Mouse (Mus musculus): ENCODE measurements around the gene Wfdc12. TPM values are rescaled to one million over a fixed set of nuclear protein-coding genes. Genes with fewer than 3 reads are reported as not detected.

Gene Wfdc12
- polyA plus RNA-seq, 1 experiment from 2014 or later: not detected

DNA sequence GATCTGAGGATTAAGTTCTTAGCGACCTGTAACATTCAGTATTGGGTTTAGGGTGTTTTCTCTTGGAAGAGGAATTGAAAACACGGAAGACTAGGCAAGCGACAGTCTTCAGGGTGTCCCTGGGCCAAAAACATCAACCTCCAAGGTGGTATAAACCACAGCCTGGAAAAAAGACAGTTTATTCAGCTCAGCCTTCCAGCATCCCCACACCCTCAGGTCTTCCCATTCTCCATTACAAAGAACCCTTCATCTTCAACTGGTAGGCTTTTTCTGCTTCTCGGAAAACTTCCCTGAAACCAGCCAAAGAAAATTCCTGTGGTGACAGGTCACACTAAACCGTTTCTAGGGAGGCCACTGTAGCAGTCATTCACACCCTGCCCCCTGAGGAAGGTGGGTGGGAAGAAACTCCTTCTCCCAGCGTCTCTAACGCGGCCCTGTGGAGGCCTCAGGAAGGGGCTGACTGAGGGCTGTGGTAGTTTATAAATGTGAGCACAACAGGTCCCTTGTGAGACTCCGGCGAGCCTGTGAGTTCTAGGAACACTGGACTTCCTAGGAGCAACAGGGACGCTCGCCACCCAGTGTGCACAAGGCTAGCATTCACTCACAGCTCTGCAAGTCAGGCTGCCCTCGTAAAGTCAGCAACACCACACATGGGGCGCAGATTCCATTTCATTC is 40.2 kb downstream of the Wfdc12 start:
- no peaks in the 10 kb centered on the region; the same call in 1 of the 2 replicates for H3K4me1 ChIP-seq
- no peak for ATAC-seq (ENCODE audit: low FRiP score, low read depth)
- 53% methylated on average over 14 of the region's 14 CpGs for WGBS
- H3K9me3 ChIP-seq: no peaks in the 10 kb centered on the region
- H3K27me3 ChIP-seq: no peaks in the 10 kb centered on the region
- peaks cover 39% of the 10 kb centered on the region for H3K36me3 ChIP-seq
- H3K9ac ChIP-seq (replicated peaks): no peak overlapping the region
- H3K4me3 ChIP-seq: no peak overlapping the region
- H3K4me2 ChIP-seq (replicated peaks): no peak overlapping the region
- no peak overlapping the region for H3K27ac ChIP-seq (replicated peaks)

DNA sequence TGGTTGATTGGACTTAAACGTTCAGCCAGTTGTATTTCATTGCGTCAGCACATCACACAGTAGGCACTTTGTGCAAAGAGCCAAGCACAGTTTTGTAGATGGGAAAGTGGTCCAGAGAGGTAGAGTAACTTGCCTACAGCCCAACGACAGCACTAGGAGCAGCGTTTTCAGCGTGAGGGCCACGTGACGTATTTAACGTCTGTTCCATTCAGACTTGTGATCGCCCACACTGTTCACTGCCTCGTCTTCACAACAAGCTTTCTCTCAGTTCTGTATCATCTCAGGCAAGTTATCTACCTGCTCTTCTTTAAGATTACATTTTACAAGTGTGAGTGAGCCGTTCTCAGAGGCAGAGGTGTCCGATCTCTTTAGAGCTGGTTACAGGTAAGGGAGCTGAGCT is 43.9 kb downstream of the Wfdc12 start:
- Histone ChIP-seq H3K27ac (replicated peaks) (no peak overlapping the region), H3K9ac (replicated peaks) (no peak overlapping the region), H3K4me1 (no peaks in the 10 kb centered on the region; the same call in 1 of the 2 replicates), H3K27me3 (no peaks in the 10 kb centered on the region), H3K4me2 (replicated peaks) (no peak overlapping the region), H3K9me3 (no peaks in the 10 kb centered on the region), H3K4me3 (no peak overlapping the region), H3K36me3 (peaks cover 9% of the 10 kb centered on the region)
- ATAC-seq (ENCODE audit: low FRiP score, low read depth): no peak
- WGBS: 97% methylated on average over 12 of the region's 12 CpGs

DNA sequence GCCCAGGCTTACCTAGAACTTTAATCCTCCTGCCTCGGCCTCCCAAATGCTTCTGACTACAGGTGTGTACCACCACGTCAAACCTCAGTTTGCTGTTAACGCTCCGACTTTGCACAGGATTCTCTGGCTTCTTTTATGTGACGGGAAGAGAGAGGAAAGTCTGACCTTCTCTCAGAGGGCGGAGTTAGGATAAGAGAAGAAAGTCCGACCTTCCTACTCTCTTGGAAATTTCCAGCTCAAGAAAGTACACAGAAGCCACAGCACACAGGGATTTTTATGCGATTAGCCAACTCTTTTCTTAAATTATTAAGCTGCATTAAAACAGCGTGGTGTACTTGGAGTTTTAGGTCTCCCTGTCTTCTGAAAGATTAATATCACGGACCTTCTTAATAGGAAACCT is 45.9 kb downstream of the Wfdc12 start:
- no peak overlapping the region for H3K27ac ChIP-seq (replicated peaks)
- no peak for ATAC-seq (ENCODE audit: low FRiP score, low read depth)
- 82% methylated on average over 10 of the region's 10 CpGs for WGBS

DNA sequence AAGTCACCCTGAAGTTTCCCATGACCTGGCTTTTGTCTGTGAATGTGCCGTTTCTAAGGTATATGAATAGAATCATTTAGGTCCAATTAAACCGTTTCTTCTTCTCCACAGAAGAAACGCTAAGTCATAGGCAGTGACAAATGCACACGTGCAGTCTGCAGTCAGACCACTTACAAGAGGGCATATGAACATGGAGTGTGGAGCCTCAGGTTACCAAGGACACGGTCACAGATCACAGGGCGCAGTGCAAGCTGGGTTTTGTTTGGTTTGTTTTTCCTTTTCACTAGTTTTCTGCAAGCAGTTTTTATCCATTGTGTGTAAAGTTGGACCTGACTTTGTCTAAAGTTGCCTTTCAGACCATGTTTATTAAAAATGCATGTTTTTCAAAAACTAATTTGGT is 46.4 kb downstream of the Wfdc12 start:
- no peak overlapping the region for H3K4me3 ChIP-seq
- H3K9ac ChIP-seq (replicated peaks): no peak overlapping the region
- no peak for ATAC-seq (ENCODE audit: low FRiP score, low read depth)
- 71% methylated on average over 6 of the region's 6 CpGs for WGBS
- H3K27ac ChIP-seq (replicated peaks): no peak overlapping the region
- no peak overlapping the region for H3K4me2 ChIP-seq (replicated peaks)
- H3K9me3 ChIP-seq: no peaks in the 10 kb centered on the region
- no peaks in the 10 kb centered on the region for H3K36me3 ChIP-seq
- no peaks in the 10 kb centered on the region for H3K27me3 ChIP-seq
- H3K4me1 ChIP-seq: no peaks in the 10 kb centered on the region; the same call in 1 of the 2 replicates

More for the DNA sequence above, 45.9 kb downstream of the Wfdc12 start:
- no peak overlapping the region for H3K9ac ChIP-seq (replicated peaks)
- no peaks in the 10 kb centered on the region; the same call in 1 of the 2 replicates for H3K4me1 ChIP-seq
- H3K27me3 ChIP-seq: no peaks in the 10 kb centered on the region
- H3K9me3 ChIP-seq: no peaks in the 10 kb centered on the region
- no peaks in the 10 kb centered on the region for H3K36me3 ChIP-seq
- H3K4me3 ChIP-seq: no peak overlapping the region
- no peak overlapping the region for H3K4me2 ChIP-seq (replicated peaks)

GRCm38 (mm10) chr2:164142021-164142420 is 48.4 kb downstream of the Wfdc12 start:
- Histone ChIP-seq H3K9me3 (no peaks in the 10 kb centered on the region), H3K27me3 (no peaks in the 10 kb centered on the region), H3K27ac (replicated peaks) (peak overlapping the region; percentile 11; the same call in 1 of the 2 replicates), H3K4me1 (0 out of 2 replicates have a peak, but pooled peaks cover 6% of the 10 kb centered on the region), H3K36me3 (no peaks in the 10 kb centered on the region), H3K9ac (replicated peaks) (no peak overlapping the region), H3K4me3 (no peak overlapping the region), H3K4me2 (replicated peaks) (no peak overlapping the region)
- WGBS: 75% methylated on average over 10 of the region's 10 CpGs
- ATAC-seq (ENCODE audit: low FRiP score, low read depth): no peak

Other genes starting within 250 kb of the Wfdc12 start
- gene Ywhab, start 195.6 kb downstream of the Wfdc12 start, polyA plus RNA-seq (2016; fragmentation: Nextera tagmentation; extraction: Ambion mirVana): 341 and 352 TPM in 2 replicates
- 0.64 and 1.2 TPM in 2 replicates for gene Pabpc1l, start 165.2 kb downstream of the Wfdc12 start, polyA plus RNA-seq (2016; fragmentation: Nextera tagmentation; extraction: Ambion mirVana)
- gene Stk4, start 120.3 kb downstream of the Wfdc12 start, polyA plus RNA-seq (2016; fragmentation: Nextera tagmentation; extraction: Ambion mirVana): 39.6 and 42.3 TPM in 2 replicates
- 45.1 and 47.0 TPM in 2 replicates for gene Tomm34, start 119.4 kb downstream of the Wfdc12 start, polyA plus RNA-seq (2016; fragmentation: Nextera tagmentation; extraction: Ambion mirVana)
- 0.16 and 0.31 TPM in 2 replicates for gene Kcns1, start 19.5 kb downstream of the Wfdc12 start, polyA plus RNA-seq (2016; fragmentation: Nextera tagmentation; extraction: Ambion mirVana)
- not detected in 2 replicates for gene Wfdc5, start 7.9 kb downstream of the Wfdc12 start, polyA plus RNA-seq (2016; fragmentation: Nextera tagmentation; extraction: Ambion mirVana)
- not detected in 2 replicates for gene Wfdc15a, start 9.5 kb upstream of the Wfdc12 start, polyA plus RNA-seq (2016; fragmentation: Nextera tagmentation; extraction: Ambion mirVana)
- not detected in 2 replicates for gene Wfdc15b, start 31.1 kb upstream of the Wfdc12 start, polyA plus RNA-seq (2016; fragmentation: Nextera tagmentation; extraction: Ambion mirVana)
- gene Svs2, start 47.9 kb upstream of the Wfdc12 start, polyA plus RNA-seq (2016; fragmentation: Nextera tagmentation; extraction: Ambion mirVana): not detected in 2 replicates
- gene Svs3b, start 66.0 kb upstream of the Wfdc12 start, polyA plus RNA-seq (2016; fragmentation: Nextera tagmentation; extraction: Ambion mirVana): not detected in 2 replicates
- not detected in 2 replicates for gene Svs4, start 87.9 kb upstream of the Wfdc12 start, polyA plus RNA-seq (2016; fragmentation: Nextera tagmentation; extraction: Ambion mirVana)
- not detected in 2 replicates for gene Svs3a, start 98.7 kb upstream of the Wfdc12 start, polyA plus RNA-seq (2016; fragmentation: Nextera tagmentation; extraction: Ambion mirVana)
- gene Svs6, start 126.1 kb upstream of the Wfdc12 start, polyA plus RNA-seq (2016; fragmentation: Nextera tagmentation; extraction: Ambion mirVana): not detected in 2 replicates
- gene Svs5, start 142.1 kb upstream of the Wfdc12 start, polyA plus RNA-seq (2016; fragmentation: Nextera tagmentation; extraction: Ambion mirVana): not detected in 2 replicates
- not detected in 2 replicates for gene Slpi, start 198.5 kb upstream of the Wfdc12 start, polyA plus RNA-seq (2016; fragmentation: Nextera tagmentation; extraction: Ambion mirVana)
- 0.15 TPM in 1 of 2 replicates, not detected in the other for gene Rbpjl, start 212.5 kb upstream of the Wfdc12 start, polyA plus RNA-seq (2016; fragmentation: Nextera tagmentation; extraction: Ambion mirVana)
- gene Matn4, start 214.6 kb upstream of the Wfdc12 start, polyA plus RNA-seq (2016; fragmentation: Nextera tagmentation; extraction: Ambion mirVana): 2.8 and 13.5 TPM in 2 replicates